Comparison of ENCODE assay signal across 12 mouse cellular contexts in the genomic region with DNA sequence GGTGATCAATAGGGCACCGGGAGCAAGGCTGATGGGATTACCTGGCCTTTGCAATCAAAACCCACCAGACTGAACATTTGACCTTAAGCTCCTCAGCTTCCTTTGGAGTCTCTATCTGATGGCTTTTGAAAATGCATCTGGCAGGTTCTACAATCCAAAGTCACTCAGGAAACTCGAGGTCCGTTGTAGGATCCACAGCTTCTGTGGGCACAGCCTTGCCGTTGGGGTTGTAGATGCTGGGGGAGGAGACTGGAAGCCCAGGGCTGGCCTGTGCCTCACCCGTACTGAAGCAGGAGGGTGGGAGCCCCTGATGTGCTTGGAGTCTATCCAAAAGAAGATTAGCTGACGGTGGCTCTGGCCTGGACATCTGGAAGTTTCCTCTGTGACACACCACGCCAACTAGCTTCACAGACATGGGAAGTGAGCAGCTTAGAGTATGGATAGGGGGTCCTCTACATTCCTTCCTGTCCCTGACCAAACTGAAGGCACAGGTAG. TPM values are rescaled to one million over a fixed set of nuclear protein-coding genes. Genes with fewer than 3 reads are reported as not detected.
DNase-seq lines count a peak whose midpoint lies in the region; ATAC-seq and TF ChIP-seq lines count a peak whose summit lies in the region.
"Had no signal": no experiment of that assay in that cellular context is flagged by ENCODE, and none has a peak within 500 bp of the region (broad histone marks: within the 10 kb centered on the region; RNA-seq: fewer than 3 reads in every experiment).

No protein-coding gene starts in this region.

- no peak for ATAC-seq in forebrain, embryonic 13.5 days
- ATAC-seq in forebrain, postnatal 0 days: no peak
- no peak for ATAC-seq in liver, embryonic 12.5 days
- no peak for ATAC-seq in liver, postnatal 0 days
- peak; percentile 35 for ATAC-seq in intestine, embryonic 16.5 days
- ATAC-seq in neural tube, embryonic 12.5 days (ENCODE audit: low FRiP score, low read depth): no peak
- no peak for ATAC-seq in inflammation-experienced regulatory T-cells, adult 6 months

- 54% methylated on average over 7 of the region's 7 CpGs for WGBS in forebrain, embryonic 13.5 days
- 56% methylated on average over 7 of the region's 7 CpGs for WGBS in forebrain, postnatal 0 days
- 66% methylated on average over 7 of the region's 7 CpGs for WGBS in liver, embryonic 12.5 days (ENCODE audit: insufficient replicate concordance)
- 65% methylated on average over 7 of the region's 7 CpGs for WGBS in liver, postnatal 0 days (ENCODE audit: insufficient replicate concordance)
- 49% methylated on average over 7 of the region's 7 CpGs for WGBS in intestine, embryonic 16.5 days
- WGBS in neural tube, embryonic 12.5 days: 67% methylated on average over 7 of the region's 7 CpGs

- H3K27ac ChIP-seq in forebrain, embryonic 13.5 days: 0 out of 2 replicates have a peak overlapping the region, but pooled peaks have one; percentile 42
- no peak overlapping the region for H3K27ac ChIP-seq in forebrain, postnatal 0 days (ENCODE audit: low read depth, low read length)
- H3K27ac ChIP-seq in liver, embryonic 12.5 days: 0 out of 2 replicates have a peak overlapping the region, but pooled peaks have one; percentile 1
- H3K27ac ChIP-seq in liver, postnatal 0 days (ENCODE audit: low read depth): no peak overlapping the region
- H3K27ac ChIP-seq in intestine, embryonic 16.5 days (ENCODE audit: low read length): no peak overlapping the region
- H3K27ac ChIP-seq in neural tube, embryonic 12.5 days: peak overlapping the region; percentile 23
- H3K27ac ChIP-seq: macrophage had no signal

- H3K9ac ChIP-seq in forebrain, embryonic 13.5 days: no peak overlapping the region
- H3K9ac ChIP-seq in forebrain, postnatal 0 days: no peak overlapping the region
- no peak overlapping the region for H3K9ac ChIP-seq in liver, embryonic 12.5 days
- no peak overlapping the region for H3K9ac ChIP-seq in liver, postnatal 0 days (replicated peaks)
- H3K9ac ChIP-seq in intestine, embryonic 16.5 days (ENCODE audit: low read depth, low read length): no peak overlapping the region
- H3K9ac ChIP-seq in neural tube, embryonic 12.5 days: peak overlapping the region; percentile 38

- no peak for TF ChIP-seq CTCF in forebrain, postnatal 0 days (IDR thresholded peaks at IDR 0.05; ENCODE audit: low read depth)
- TF ChIP-seq CTCF in liver, postnatal 0 days (IDR thresholded peaks at IDR 0.05; ENCODE audit: low read depth): no peak

- no peaks in the 10 kb centered on the region for H3K27me3 ChIP-seq in forebrain, embryonic 13.5 days
- no peaks in the 10 kb centered on the region for H3K27me3 ChIP-seq in forebrain, postnatal 0 days (ENCODE audit: insufficient read depth, low read length)
- no peaks in the 10 kb centered on the region for H3K27me3 ChIP-seq in liver, embryonic 12.5 days (replicated peaks)
- no peaks in the 10 kb centered on the region for H3K27me3 ChIP-seq in liver, postnatal 0 days (ENCODE audit: insufficient read depth, low read length)
- no peaks in the 10 kb centered on the region for H3K27me3 ChIP-seq in intestine, embryonic 16.5 days (replicated peaks; ENCODE audit: control insufficient read depth, insufficient read depth, low read length)
- H3K27me3 ChIP-seq in neural tube, embryonic 12.5 days (replicated peaks): no peaks in the 10 kb centered on the region

- no peak overlapping the region for H3K4me3 ChIP-seq in forebrain, embryonic 13.5 days
- no peak overlapping the region for H3K4me3 ChIP-seq in forebrain, postnatal 0 days (ENCODE audit: low read depth, low read length)
- H3K4me3 ChIP-seq in liver, embryonic 12.5 days: no peak overlapping the region
- H3K4me3 ChIP-seq in liver, postnatal 0 days (ENCODE audit: low read depth, low read length): no peak overlapping the region
- H3K4me3 ChIP-seq in intestine, embryonic 16.5 days (ENCODE audit: low read length): no peak overlapping the region
- H3K4me3 ChIP-seq in neural tube, embryonic 12.5 days: no peak overlapping the region
- H3K4me3 ChIP-seq: layer of hippocampus, adult 2 months had no signal

- H3K4me2 ChIP-seq in forebrain, embryonic 13.5 days: no peak overlapping the region
- H3K4me2 ChIP-seq in forebrain, postnatal 0 days (ENCODE audit: low read depth): no peak overlapping the region
- H3K4me2 ChIP-seq in liver, embryonic 12.5 days: no peak overlapping the region
- no peak overlapping the region for H3K4me2 ChIP-seq in liver, postnatal 0 days (ENCODE audit: low read depth, low read length)
- H3K4me2 ChIP-seq in intestine, embryonic 16.5 days (ENCODE audit: low read depth, low read length): no peak overlapping the region
- H3K4me2 ChIP-seq in neural tube, embryonic 12.5 days (replicated peaks): no peak overlapping the region

- H3K36me3 ChIP-seq in forebrain, embryonic 13.5 days (ENCODE audit: poor library complexity, severe bottlenecking): peaks cover 6% of the 10 kb centered on the region; the same call in 1 of the 2 replicates
- H3K36me3 ChIP-seq in forebrain, postnatal 0 days (ENCODE audit: insufficient read depth): 0 out of 2 replicates have a peak, but pooled peaks cover 5% of the 10 kb centered on the region
- peaks cover 25% of the 10 kb centered on the region for H3K36me3 ChIP-seq in liver, embryonic 12.5 days
- peaks cover 10% of the 10 kb centered on the region; the same call in 1 of the 2 replicates for H3K36me3 ChIP-seq in liver, postnatal 0 days (replicated peaks; ENCODE audit: insufficient read depth, low read length)
- H3K36me3 ChIP-seq in intestine, embryonic 16.5 days (ENCODE audit: control insufficient read depth, insufficient read depth, low read length): peaks cover 9% of the 10 kb centered on the region
- H3K36me3 ChIP-seq in neural tube, embryonic 12.5 days: peaks cover 8% of the 10 kb centered on the region; the same call in 1 of the 2 replicates

- no peak for DNase-seq in forebrain, postnatal 0 days
- no peak for DNase-seq in liver, postnatal 0 days
- no peak for DNase-seq in left cerebral cortex, adult 11 months (ENCODE audit: low spot score)
- DNase-seq: liver; thymus, postnatal 36 days had no signal

- H3K4me1 ChIP-seq in forebrain, embryonic 13.5 days: peaks cover 19% of the 10 kb centered on the region
- no peaks in the 10 kb centered on the region for H3K4me1 ChIP-seq in forebrain, postnatal 0 days (ENCODE audit: insufficient read depth)
- H3K4me1 ChIP-seq in liver, embryonic 12.5 days: peaks cover 15% of the 10 kb centered on the region
- H3K4me1 ChIP-seq in liver, postnatal 0 days (ENCODE audit: insufficient read depth): no peaks in the 10 kb centered on the region
- H3K4me1 ChIP-seq in intestine, embryonic 16.5 days (ENCODE audit: control insufficient read depth, insufficient read depth, low read length): peaks cover 6% of the 10 kb centered on the region; the same call in 1 of the 2 replicates
- H3K4me1 ChIP-seq in neural tube, embryonic 12.5 days: peaks cover 27% of the 10 kb centered on the region

- no peak for TF ChIP-seq EP300 in liver, postnatal 0 days (IDR thresholded peaks at IDR 0.05; ENCODE audit: low read depth)

- no peaks in the 10 kb centered on the region for H3K9me3 ChIP-seq in forebrain, embryonic 13.5 days (replicated peaks)
- H3K9me3 ChIP-seq in forebrain, postnatal 0 days (ENCODE audit: low read length): no peaks in the 10 kb centered on the region
- no peaks in the 10 kb centered on the region for H3K9me3 ChIP-seq in liver, embryonic 12.5 days (replicated peaks)
- H3K9me3 ChIP-seq in liver, postnatal 0 days (ENCODE audit: low read length): no peaks in the 10 kb centered on the region
- H3K9me3 ChIP-seq in intestine, embryonic 16.5 days (ENCODE audit: control insufficient read depth, low read length): no peaks in the 10 kb centered on the region
- H3K9me3 ChIP-seq in neural tube, embryonic 12.5 days: no peaks in the 10 kb centered on the region

RNA-seq across cellular contexts. Expression of gene Pepd, which starts 18.1 kb away (rescaled TPM):
- polyA plus RNA-seq in forebrain, embryonic 13.5 days (2015; fragmentation: Nextera tagmentation; extraction: Ambion mirVana): 46.5 and 52.1 TPM in 2 replicates
- 41.2 and 52.3 TPM in 2 replicates for total RNA-seq in forebrain, postnatal 0 days (2014; rRNA removed)
- polyA plus RNA-seq in forebrain, postnatal 0 days (2015; fragmentation: Nextera tagmentation; extraction: Ambion mirVana): 56.7 and 60.4 TPM in 2 replicates
- 45.4 and 49.6 TPM in 2 replicates for polyA plus RNA-seq in liver, embryonic 12.5 days (2016; fragmentation: Nextera tagmentation; extraction: Ambion mirVana)
- 27.5 and 30.2 TPM in 2 replicates for polyA plus RNA-seq in liver, postnatal 0 days (2015; fragmentation: Nextera tagmentation; extraction: Ambion mirVana)
- polyA plus RNA-seq in intestine, embryonic 16.5 days (2015; fragmentation: Nextera tagmentation; extraction: Ambion mirVana): 125 and 135 TPM in 2 replicates
- polyA plus RNA-seq in neural tube, embryonic 12.5 days (2016; fragmentation: Nextera tagmentation; extraction: Ambion mirVana): 60.5 and 67.1 TPM in 2 replicates
- 10 to 100 TPM; 49.6 to 57.3 (median 56.3) TPM for polyA plus RNA-seq in inflammation-experienced regulatory T-cells, adult 6 months (2017; shearing (Covaris generic))

Comparison
In these comparisons a context has a peak if more than half of its experiments do, and no peak if none do; other contexts are left out.
1. H3K27ac ChIP-seq: peak in forebrain, embryonic 13.5 days (single experiment), liver, embryonic 12.5 days (single experiment) and neural tube, embryonic 12.5 days (single experiment); none in forebrain, postnatal 0 days (single experiment), liver, postnatal 0 days (single experiment) and intestine, embryonic 16.5 days (single experiment).